Comparison of ENCODE assay signal across 8 mouse cellular contexts in genomic region chr9:46014251-46014681, GRCm38 (mm10). TPM values are rescaled to one million over a fixed set of nuclear protein-coding genes. Genes with fewer than 3 reads are reported as not detected.
DNase-seq lines count a peak whose midpoint lies in the region; ATAC-seq lines count a peak whose summit lies in the region.

No protein-coding gene starts in this region.

- H3K27me3 ChIP-seq in heart, embryonic 10.5 days (ENCODE audit: insufficient read depth, poor library complexity, severe bottlenecking), result no peaks in the 10 kb centered on the region
- no peaks in the 10 kb centered on the region for H3K27me3 ChIP-seq in liver, embryonic 15.5 days

- H3K9ac ChIP-seq in liver, embryonic 15.5 days, result peak overlapping the region; percentile 85; the same call in 1 of the 2 replicates

- 2% methylated on average over 10 of the region's 10 CpGs for WGBS in heart, embryonic 10.5 days
- WGBS in liver, embryonic 15.5 days (ENCODE audit: insufficient replicate concordance), result 3% methylated on average over 10 of the region's 10 CpGs

- H3K4me3 ChIP-seq in heart, embryonic 10.5 days, result peak overlapping the region; percentile 99
- peak overlapping the region; percentile 90 for H3K4me3 ChIP-seq in liver, embryonic 15.5 days (replicated peaks)

- peak; percentile 24 for DNase-seq in urinary bladder, postnatal 14 days (ENCODE audit: low spot score)
- DNase-seq in urinary bladder, postnatal 10 days (ENCODE audit: low spot score), result no peak
- DNase-seq in embryo, embryonic 10.5 days (ENCODE audit: low spot score), result peak; percentile 70
- DNase-seq in heart, embryonic 10.5 days (ENCODE audit: low spot score), result peak; percentile 87
- DNase-seq in kidney, adult 9 months, result peak; percentile 52
- DNase-seq in natural killer cell, adult 2 months (ENCODE audit: low spot score in 2 of 2), result peak; percentile 41 to 77
- peak; percentile 57 for DNase-seq in testis, postnatal 10 days (ENCODE audit: low spot score)

- H3K27ac ChIP-seq in heart, embryonic 10.5 days, result peak overlapping the region; percentile 99
- H3K27ac ChIP-seq in liver, embryonic 15.5 days (replicated peaks), result peak overlapping the region; percentile 83

- H3K4me1 ChIP-seq in heart, embryonic 10.5 days, result peaks cover 48% of the 10 kb centered on the region
- H3K4me1 ChIP-seq in liver, embryonic 15.5 days (replicated peaks), result peaks cover 80% of the 10 kb centered on the region

- peaks cover 4% of the 10 kb centered on the region; the same call in 1 of the 2 replicates for H3K36me3 ChIP-seq in heart, embryonic 10.5 days
- H3K36me3 ChIP-seq in liver, embryonic 15.5 days (replicated peaks), result 0 out of 2 replicates have a peak, but pooled peaks cover 2% of the 10 kb centered on the region

- H3K4me2 ChIP-seq in liver, embryonic 15.5 days, result peak overlapping the region; percentile 97

- ATAC-seq in liver, embryonic 15.5 days (ENCODE audit: insufficient read depth), result peak; percentile 7; the same call in 1 of the 2 replicates

- no peaks in the 10 kb centered on the region for H3K9me3 ChIP-seq in heart, embryonic 10.5 days
- no peaks in the 10 kb centered on the region for H3K9me3 ChIP-seq in liver, embryonic 15.5 days (replicated peaks)

RNA-seq across cellular contexts. Expression of gene Sik3, which starts 1.6 kb away (rescaled TPM):
- 6.4 and 8.0 TPM in 2 replicates for polyA plus RNA-seq in heart, embryonic 10.5 days (2016; fragmentation: Nextera tagmentation; extraction: Ambion mirVana)
- 3.2 and 3.4 TPM in 2 replicates for polyA plus RNA-seq in liver, embryonic 15.5 days (2015; fragmentation: Nextera tagmentation; extraction: Ambion mirVana)

RNA-seq across cellular contexts. Expression of gene Pafah1b2, which starts 1.8 kb away (rescaled TPM):
- polyA plus RNA-seq in heart, embryonic 10.5 days (2016; fragmentation: Nextera tagmentation; extraction: Ambion mirVana), result 183 and 212 TPM in 2 replicates
- 61.2 and 65.7 TPM in 2 replicates for polyA plus RNA-seq in liver, embryonic 15.5 days (2015; fragmentation: Nextera tagmentation; extraction: Ambion mirVana)

RNA-seq across cellular contexts. Expression of gene Sidt2, which starts 59.2 kb away (rescaled TPM):
- 37.0 and 37.2 TPM in 2 replicates for polyA plus RNA-seq in heart, embryonic 10.5 days (2016; fragmentation: Nextera tagmentation; extraction: Ambion mirVana)
- polyA plus RNA-seq in liver, embryonic 15.5 days (2015; fragmentation: Nextera tagmentation; extraction: Ambion mirVana), result 16.5 and 21.4 TPM in 2 replicates
